Mouse (Mus musculus): Measurements from ENCODE around the gene Ptprg. TPM values are rescaled to one million over a fixed set of nuclear protein-coding genes. Genes with fewer than 3 reads are reported as not detected.

The Ptprg gene
- polyA plus RNA-seq, 1 experiment from 2014 or later: 47.5 TPM

- peak; percentile 52 for ATAC-seq (ENCODE audit: low FRiP score)
- 0 out of 2 replicates have a peak, but pooled peaks cover 4% of the 10 kb centered on the region for H3K36me3 ChIP-seq
- no peak overlapping the region for H3K9ac ChIP-seq
- peaks cover 38% of the 10 kb centered on the region for H3K4me1 ChIP-seq (replicated peaks)
- no peak overlapping the region for H3K4me3 ChIP-seq
- H3K27me3 ChIP-seq: no peaks in the 10 kb centered on the region
- peak overlapping the region; percentile 84 for H3K27ac ChIP-seq
- H3K4me2 ChIP-seq: no peak overlapping the region
- WGBS: 32% methylated on average over 4 of the region's 4 CpGs
- no peaks in the 10 kb centered on the region for H3K9me3 ChIP-seq
These were observed 631.7 kb downstream of the Ptprg start for GRCm38 (mm10) chr14:12185040-12185439.

- Histone ChIP-seq H3K27me3 (no peaks in the 10 kb centered on the region), H3K4me1 (replicated peaks) (peaks cover 57% of the 10 kb centered on the region), H3K4me3 (no peak overlapping the region), H3K9me3 (no peaks in the 10 kb centered on the region), H3K36me3 (no peaks in the 10 kb centered on the region), H3K9ac (no peak overlapping the region), H3K27ac (peak overlapping the region; percentile 5; the same call in 1 of the 2 replicates), H3K4me2 (no peak overlapping the region)
- 48% methylated on average over 4 of the region's 4 CpGs for WGBS
- no peak for ATAC-seq (ENCODE audit: low FRiP score)
These were observed 635.0 kb downstream of the Ptprg start for GRCm38 (mm10) chr14:12188352-12188751.

GRCm38 (mm10) chr14:12189266-12189665, 635.9 kb downstream of the Ptprg start:
- WGBS: 50% methylated on average over 3 of the region's 3 CpGs
- H3K36me3 ChIP-seq: no peaks in the 10 kb centered on the region
- H3K9ac ChIP-seq: 0 out of 2 replicates have a peak overlapping the region, but pooled peaks have one; percentile 61
- H3K9me3 ChIP-seq: no peaks in the 10 kb centered on the region
- ATAC-seq (ENCODE audit: low FRiP score): peak; percentile 34; the same call in 1 of the 2 replicates
- H3K4me3 ChIP-seq: no peak overlapping the region
- peak overlapping the region; percentile 80 for H3K27ac ChIP-seq
- H3K4me1 ChIP-seq (replicated peaks): peaks cover 51% of the 10 kb centered on the region
- H3K27me3 ChIP-seq: no peaks in the 10 kb centered on the region
- H3K4me2 ChIP-seq: peak overlapping the region; percentile 44

GRCm38 (mm10) chr14:12189717-12190600, 636.6 kb downstream of the Ptprg start:
- Histone ChIP-seq H3K27me3 (no peaks in the 10 kb centered on the region), H3K36me3 (no peaks in the 10 kb centered on the region), H3K4me3 (0 out of 2 replicates have a peak overlapping the region, but pooled peaks have one; percentile 12), H3K4me2 (peak overlapping the region; percentile 44), H3K27ac (peak overlapping the region; percentile 80), H3K4me1 (replicated peaks) (peaks cover 45% of the 10 kb centered on the region), H3K9me3 (no peaks in the 10 kb centered on the region), H3K9ac (peak overlapping the region; percentile 61)
- peak; percentile 94 for ATAC-seq (ENCODE audit: low FRiP score)
- WGBS: 19% methylated on average over 12 of the region's 12 CpGs

- no peaks in the 10 kb centered on the region for H3K36me3 ChIP-seq
- no peak for ATAC-seq (ENCODE audit: low FRiP score)
- H3K4me2 ChIP-seq: peak overlapping the region; percentile 44
- WGBS: 81% methylated on average over 6 of the region's 6 CpGs
- H3K4me3 ChIP-seq: peak overlapping the region; percentile 12
- H3K9ac ChIP-seq: 0 out of 2 replicates have a peak overlapping the region, but pooled peaks have one; percentile 10
- no peaks in the 10 kb centered on the region for H3K9me3 ChIP-seq
- H3K27me3 ChIP-seq: no peaks in the 10 kb centered on the region
- peaks cover 43% of the 10 kb centered on the region for H3K4me1 ChIP-seq (replicated peaks)
- H3K27ac ChIP-seq: peak overlapping the region; percentile 80
These were observed 637.7 kb downstream of the Ptprg start for GRCm38 (mm10) chr14:12191076-12191475.

GRCm38 (mm10) chr14:12198735-12199134, 645.4 kb downstream of the Ptprg start:
- H3K9me3 ChIP-seq: no peaks in the 10 kb centered on the region
- no peak overlapping the region for H3K4me3 ChIP-seq
- H3K27ac ChIP-seq: no peak overlapping the region
- WGBS: 69% methylated on average over 7 of the region's 7 CpGs
- H3K36me3 ChIP-seq: no peaks in the 10 kb centered on the region
- H3K9ac ChIP-seq: no peak overlapping the region
- peaks cover 27% of the 10 kb centered on the region for H3K4me1 ChIP-seq (replicated peaks)
- H3K4me2 ChIP-seq: no peak overlapping the region
- ATAC-seq (ENCODE audit: low FRiP score): no peak
- no peaks in the 10 kb centered on the region for H3K27me3 ChIP-seq

- Histone ChIP-seq H3K27ac (peak overlapping the region; percentile 79), H3K9ac (no peak overlapping the region)
- WGBS: 51% methylated on average over 13 of the region's 13 CpGs
These were observed 646.9 kb downstream of the Ptprg start for GRCm38 (mm10) chr14:12199956-12200950.

GRCm38 (mm10) chr14:12202214-12202613, 648.9 kb downstream of the Ptprg start:
- Histone ChIP-seq H3K27me3 (no peaks in the 10 kb centered on the region), H3K9ac (no peak overlapping the region), H3K9me3 (no peaks in the 10 kb centered on the region), H3K4me3 (no peak overlapping the region), H3K4me2 (no peak overlapping the region), H3K4me1 (replicated peaks) (peaks cover 27% of the 10 kb centered on the region), H3K36me3 (no peaks in the 10 kb centered on the region), H3K27ac (no peak overlapping the region)
- 55% methylated on average over 10 of the region's 10 CpGs for WGBS
- ATAC-seq (ENCODE audit: low FRiP score): no peak

More at GRCm38 (mm10) chr14:12199956-12200950, 646.9 kb downstream of the Ptprg start:
- H3K4me1 ChIP-seq (replicated peaks): peaks cover 27% of the 10 kb centered on the region
- H3K27me3 ChIP-seq: no peaks in the 10 kb centered on the region
- no peak overlapping the region for H3K4me3 ChIP-seq
- no peaks in the 10 kb centered on the region for H3K9me3 ChIP-seq
- H3K4me2 ChIP-seq: no peak overlapping the region
- ATAC-seq (ENCODE audit: low FRiP score): peak; percentile 63
- no peaks in the 10 kb centered on the region for H3K36me3 ChIP-seq

- ATAC-seq (ENCODE audit: low FRiP score): no peak
- H3K36me3 ChIP-seq: peaks cover 4% of the 10 kb centered on the region; the same call in 1 of the 2 replicates
- WGBS: 54% methylated on average over 7 of the region's 7 CpGs
These were observed 649.7 kb downstream of the Ptprg start for GRCm38 (mm10) chr14:12203081-12203480.

GRCm38 (mm10) chr14:12206138-12206537, 652.8 kb downstream of the Ptprg start:
- Histone ChIP-seq H3K27me3 (no peaks in the 10 kb centered on the region), H3K4me1 (replicated peaks) (peaks cover 14% of the 10 kb centered on the region), H3K9ac (no peak overlapping the region), H3K4me3 (no peak overlapping the region), H3K9me3 (no peaks in the 10 kb centered on the region), H3K27ac (no peak overlapping the region), H3K36me3 (peaks cover 18% of the 10 kb centered on the region), H3K4me2 (no peak overlapping the region)
- 80% methylated on average over 2 of the region's 2 CpGs for WGBS
- ATAC-seq (ENCODE audit: low FRiP score): no peak

More at GRCm38 (mm10) chr14:12203081-12203480, 649.7 kb downstream of the Ptprg start:
- Histone ChIP-seq H3K4me3 (no peak overlapping the region), H3K4me1 (replicated peaks) (peaks cover 24% of the 10 kb centered on the region), H3K9ac (no peak overlapping the region), H3K27me3 (no peaks in the 10 kb centered on the region), H3K4me2 (no peak overlapping the region), H3K9me3 (no peaks in the 10 kb centered on the region), H3K27ac (0 out of 2 replicates have a peak overlapping the region, but pooled peaks have one; percentile 20)

GRCm38 (mm10) chr14:12208554-12208953, 655.2 kb downstream of the Ptprg start:
- no peaks in the 10 kb centered on the region for H3K27me3 ChIP-seq
- H3K4me2 ChIP-seq: no peak overlapping the region
- no peak overlapping the region for H3K4me3 ChIP-seq
- H3K9ac ChIP-seq: no peak overlapping the region
- H3K9me3 ChIP-seq: no peaks in the 10 kb centered on the region
- peaks cover 38% of the 10 kb centered on the region for H3K36me3 ChIP-seq
- no peaks in the 10 kb centered on the region for H3K4me1 ChIP-seq (replicated peaks)
- 98% methylated on average over 2 of the region's 2 CpGs for WGBS
- H3K27ac ChIP-seq: no peak overlapping the region
- no peak for ATAC-seq (ENCODE audit: low FRiP score)
